Mouse (Mus musculus): ENCODE measurements around the gene Dennd1b. TPM values are rescaled to one million over a fixed set of nuclear protein-coding genes. Genes with fewer than 3 reads are reported as not detected.

The Dennd1b gene
- polyA plus RNA-seq, 1 experiment from 2014 or later, result 11.1 TPM

- Histone ChIP-seq H3K36me3 (peaks cover 13% of the 10 kb centered on the region), H3K4me3 (no peak overlapping the region), H3K4me1 (peaks cover 14% of the 10 kb centered on the region), H3K9me3 (replicated peaks) (no peaks in the 10 kb centered on the region), H3K27ac (no peak overlapping the region), H3K27me3 (ENCODE audit: low read depth, poor library complexity, severe bottlenecking) (no peaks in the 10 kb centered on the region)
- WGBS, result 89% methylated on average over 4 of the region's 4 CpGs
- DNase-seq (ENCODE audit: low spot score), result no peak
These were observed 6.8 kb downstream of the Dennd1b start for GRCm38 (mm10) chr1:138970053-138970452.

GRCm38 (mm10) chr1:138973541-138974224 is 10.4 kb downstream of the Dennd1b start:
- DNase-seq (ENCODE audit: low spot score), result no peak
- no peaks in the 10 kb centered on the region for H3K36me3 ChIP-seq
- H3K9me3 ChIP-seq (replicated peaks), result no peaks in the 10 kb centered on the region
- 71% methylated on average over 6 of the region's 6 CpGs for WGBS
- H3K27ac ChIP-seq, result no peak overlapping the region
- no peak overlapping the region for H3K4me3 ChIP-seq
- no peaks in the 10 kb centered on the region for H3K4me1 ChIP-seq
- no peaks in the 10 kb centered on the region for H3K27me3 ChIP-seq (ENCODE audit: low read depth, poor library complexity, severe bottlenecking)

- DNase-seq (ENCODE audit: low spot score), result no peak
- Histone ChIP-seq H3K27me3 (ENCODE audit: low read depth, poor library complexity, severe bottlenecking) (no peaks in the 10 kb centered on the region), H3K36me3 (no peaks in the 10 kb centered on the region), H3K27ac (no peak overlapping the region), H3K4me3 (no peak overlapping the region), H3K9me3 (replicated peaks) (no peaks in the 10 kb centered on the region), H3K4me1 (no peaks in the 10 kb centered on the region)
- WGBS, result 95% methylated on average over 8 of the region's 8 CpGs
These were observed 11.6 kb downstream of the Dennd1b start for GRCm38 (mm10) chr1:138974836-138975235.

- Histone ChIP-seq H3K27ac (no peak overlapping the region), H3K4me3 (no peak overlapping the region), H3K9me3 (replicated peaks) (no peaks in the 10 kb centered on the region), H3K36me3 (no peaks in the 10 kb centered on the region), H3K4me1 (no peaks in the 10 kb centered on the region), H3K27me3 (ENCODE audit: low read depth, poor library complexity, severe bottlenecking) (no peaks in the 10 kb centered on the region)
- WGBS, result 79% methylated on average over 1 of the region's 1 CpGs
- DNase-seq (ENCODE audit: low spot score), result no peak
These were observed 12.7 kb downstream of the Dennd1b start for GRCm38 (mm10) chr1:138975945-138976344.

- Histone ChIP-seq H3K36me3 (no peaks in the 10 kb centered on the region), H3K27ac (no peak overlapping the region), H3K27me3 (ENCODE audit: low read depth, poor library complexity, severe bottlenecking) (no peaks in the 10 kb centered on the region), H3K4me1 (peaks cover 5% of the 10 kb centered on the region; the same call in 1 of the 2 replicates), H3K4me3 (no peak overlapping the region), H3K9me3 (replicated peaks) (no peaks in the 10 kb centered on the region)
- 88% methylated on average over 7 of the region's 7 CpGs for WGBS
- DNase-seq (ENCODE audit: low spot score), result no peak
These were observed 19.0 kb downstream of the Dennd1b start for GRCm38 (mm10) chr1:138982203-138982602.

- Histone ChIP-seq H3K4me1 (peaks cover 5% of the 10 kb centered on the region; the same call in 1 of the 2 replicates), H3K4me3 (no peak overlapping the region), H3K9me3 (replicated peaks) (no peaks in the 10 kb centered on the region), H3K27ac (no peak overlapping the region), H3K36me3 (no peaks in the 10 kb centered on the region), H3K27me3 (ENCODE audit: low read depth, poor library complexity, severe bottlenecking) (no peaks in the 10 kb centered on the region)
- DNase-seq (ENCODE audit: low spot score), result no peak
- WGBS, result 86% methylated on average over 5 of the region's 5 CpGs
These were observed 19.4 kb downstream of the Dennd1b start for GRCm38 (mm10) chr1:138982611-138983010.

- H3K4me1 ChIP-seq, result peaks cover 5% of the 10 kb centered on the region; the same call in 1 of the 2 replicates
- H3K27me3 ChIP-seq (ENCODE audit: low read depth, poor library complexity, severe bottlenecking), result no peaks in the 10 kb centered on the region
- DNase-seq (ENCODE audit: low spot score), result no peak
- no peaks in the 10 kb centered on the region for H3K9me3 ChIP-seq (replicated peaks)
- no peak overlapping the region for H3K4me3 ChIP-seq
- H3K36me3 ChIP-seq, result no peaks in the 10 kb centered on the region
- no peak overlapping the region for H3K27ac ChIP-seq
- 78% methylated on average over 2 of the region's 2 CpGs for WGBS
These were observed 19.8 kb downstream of the Dennd1b start for GRCm38 (mm10) chr1:138983064-138983463.

- no peak for DNase-seq (ENCODE audit: low spot score)
- no peak overlapping the region for H3K4me3 ChIP-seq
- 85% methylated on average over 6 of the region's 6 CpGs for WGBS
- H3K27me3 ChIP-seq (ENCODE audit: low read depth, poor library complexity, severe bottlenecking), result no peaks in the 10 kb centered on the region
- H3K27ac ChIP-seq, result no peak overlapping the region
- no peaks in the 10 kb centered on the region for H3K36me3 ChIP-seq
- no peaks in the 10 kb centered on the region for H3K9me3 ChIP-seq (replicated peaks)
- peaks cover 5% of the 10 kb centered on the region; the same call in 1 of the 2 replicates for H3K4me1 ChIP-seq
These were observed 20.2 kb downstream of the Dennd1b start for GRCm38 (mm10) chr1:138983465-138983864.

- H3K9me3 ChIP-seq (replicated peaks), result no peaks in the 10 kb centered on the region
- no peak overlapping the region for H3K4me3 ChIP-seq
- H3K27ac ChIP-seq, result no peak overlapping the region
- H3K4me1 ChIP-seq, result peaks cover 5% of the 10 kb centered on the region; the same call in 1 of the 2 replicates
- no peak for DNase-seq (ENCODE audit: low spot score)
- H3K27me3 ChIP-seq (ENCODE audit: low read depth, poor library complexity, severe bottlenecking), result no peaks in the 10 kb centered on the region
- 85% methylated on average over 4 of the region's 4 CpGs for WGBS
- H3K36me3 ChIP-seq, result no peaks in the 10 kb centered on the region
These were observed 20.9 kb downstream of the Dennd1b start for GRCm38 (mm10) chr1:138984161-138984560.

GRCm38 (mm10) chr1:138992384-138993138 is 29.3 kb downstream of the Dennd1b start:
- H3K36me3 ChIP-seq, result peaks cover 6% of the 10 kb centered on the region
- DNase-seq (ENCODE audit: low spot score), result no peak
- H3K4me1 ChIP-seq, result no peaks in the 10 kb centered on the region
- WGBS, result 92% methylated on average over 5 of the region's 5 CpGs
- no peak overlapping the region for H3K27ac ChIP-seq
- H3K27me3 ChIP-seq (ENCODE audit: low read depth, poor library complexity, severe bottlenecking), result no peaks in the 10 kb centered on the region
- no peaks in the 10 kb centered on the region for H3K9me3 ChIP-seq (replicated peaks)
- H3K4me3 ChIP-seq, result no peak overlapping the region

- Histone ChIP-seq H3K36me3 (peaks cover 6% of the 10 kb centered on the region), H3K4me3 (no peak overlapping the region), H3K4me1 (0 out of 2 replicates have a peak, but pooled peaks cover 4% of the 10 kb centered on the region), H3K9me3 (replicated peaks) (no peaks in the 10 kb centered on the region), H3K27me3 (ENCODE audit: low read depth, poor library complexity, severe bottlenecking) (no peaks in the 10 kb centered on the region), H3K27ac (no peak overlapping the region)
- 90% methylated on average over 6 of the region's 6 CpGs for WGBS
- DNase-seq (ENCODE audit: low spot score), result no peak
These were observed 32.6 kb downstream of the Dennd1b start for GRCm38 (mm10) chr1:138995621-138996380.

- 0 out of 2 replicates have a peak, but pooled peaks cover 6% of the 10 kb centered on the region for H3K4me1 ChIP-seq
These were observed 33.4 kb downstream of the Dennd1b start for GRCm38 (mm10) chr1:138996663-138997062.

More at GRCm38 (mm10) chr1:138996663-138997062, 33.4 kb downstream of the Dennd1b start:
- 96% methylated on average over 2 of the region's 2 CpGs for WGBS
- no peak overlapping the region for H3K27ac ChIP-seq
- no peaks in the 10 kb centered on the region for H3K9me3 ChIP-seq (replicated peaks)
- H3K36me3 ChIP-seq, result peaks cover 6% of the 10 kb centered on the region
- H3K4me3 ChIP-seq, result no peak overlapping the region
- DNase-seq (ENCODE audit: low spot score), result no peak
- no peaks in the 10 kb centered on the region for H3K27me3 ChIP-seq (ENCODE audit: low read depth, poor library complexity, severe bottlenecking)

All from limb, embryonic 10.5 days (tissue).